Mouse (Mus musculus) layer of hippocampus, postnatal 10 days (tissue): ENCODE results near the gene Vmn1r26. TPM values are rescaled to one million over a fixed set of nuclear protein-coding genes. Genes with fewer than 3 reads are reported as not detected.
"Not testable (repeated sequence)": the region's sequence is repeated elsewhere in the genome, so short reads cannot be mapped to it uniquely, and the experiment has no call there.

ENCODE experiments used
- DNase-seq, 2 experiments: peaks; one replicate each; pipeline ENCODE4 v3.0.0; 2021; ENCODE audit warnings: low spot score in 2 of 2
- long read RNA-seq: library from polyadenylated mRNA; stranded (forward); transcript quantifications from one replicate; pipeline ENCODE4 v2.0.0, GENCODE M21; 2023
- total RNA-seq, 2 experiments: library from RNA; stranded (reverse); gene quantifications; 2 replicates each; pipeline ENCODE4 v1.2.3; 2021

Vmn1r26 gene
- not detected for total RNA-seq
- long read RNA-seq: 0 reads

- no peak for DNase-seq
Measured at GRCm38 (mm10) chr6:58015059-58015458, at the start of gene Vmn1r26. TSS of gene Vmn1r26 (minus strand) at chr6:58015159.

GRCm38 (mm10) chr6:58044025-58044424, 29.1 kb upstream of the Vmn1r26 start:
- no peak for DNase-seq

GRCm38 (mm10) chr6:58017478-58017877, 2.5 kb upstream of the Vmn1r26 start:
- DNase-seq: not testable (repeated sequence)

- DNase-seq: no peak
Measured at GRCm38 (mm10) chr6:57980710-57981109, 34.2 kb downstream of the Vmn1r26 start, which contains the start of gene Vmn1r25. TSS of gene Vmn1r25 (minus strand) at chr6:57980810.

GRCm38 (mm10) chr6:57961403-57961802, 53.6 kb downstream of the Vmn1r26 start, which contains the start of gene Vmn1r24:
TSS of gene Vmn1r24 (minus strand) at chr6:57961503.
- DNase-seq: not testable (repeated sequence)

Other genes starting within 250 kb of the Vmn1r26 start
- 10 to 100 TPM; 71.8 to 79.0 TPM for gene Vopp1, start 190.0 kb downstream of the Vmn1r26 start, total RNA-seq
- gene Vmn1r21, start 164.8 kb downstream of the Vmn1r26 start, total RNA-seq: not detected
- not detected for gene Vmn1r22, start 107.1 kb downstream of the Vmn1r26 start, total RNA-seq
- not detected for gene Vmn1r23, start 88.3 kb downstream of the Vmn1r26 start, total RNA-seq
- gene Vmn1r24, start 53.7 kb downstream of the Vmn1r26 start, total RNA-seq: not detected
- gene Vmn1r25, start 34.3 kb downstream of the Vmn1r26 start, total RNA-seq: not detected
- not detected for gene Vmn1r27, start 203.7 kb upstream of the Vmn1r26 start, total RNA-seq
- not detected for gene Vmn1r28, start 246.9 kb upstream of the Vmn1r26 start, total RNA-seq